Mouse (Mus musculus): Measurements from ENCODE around the gene Cbx8. TPM values are rescaled to one million over a fixed set of nuclear protein-coding genes. Genes with fewer than 3 reads are reported as not detected.

The Cbx8 gene
- polyA plus RNA-seq, 1 experiment: 3.2 TPM

DNA sequence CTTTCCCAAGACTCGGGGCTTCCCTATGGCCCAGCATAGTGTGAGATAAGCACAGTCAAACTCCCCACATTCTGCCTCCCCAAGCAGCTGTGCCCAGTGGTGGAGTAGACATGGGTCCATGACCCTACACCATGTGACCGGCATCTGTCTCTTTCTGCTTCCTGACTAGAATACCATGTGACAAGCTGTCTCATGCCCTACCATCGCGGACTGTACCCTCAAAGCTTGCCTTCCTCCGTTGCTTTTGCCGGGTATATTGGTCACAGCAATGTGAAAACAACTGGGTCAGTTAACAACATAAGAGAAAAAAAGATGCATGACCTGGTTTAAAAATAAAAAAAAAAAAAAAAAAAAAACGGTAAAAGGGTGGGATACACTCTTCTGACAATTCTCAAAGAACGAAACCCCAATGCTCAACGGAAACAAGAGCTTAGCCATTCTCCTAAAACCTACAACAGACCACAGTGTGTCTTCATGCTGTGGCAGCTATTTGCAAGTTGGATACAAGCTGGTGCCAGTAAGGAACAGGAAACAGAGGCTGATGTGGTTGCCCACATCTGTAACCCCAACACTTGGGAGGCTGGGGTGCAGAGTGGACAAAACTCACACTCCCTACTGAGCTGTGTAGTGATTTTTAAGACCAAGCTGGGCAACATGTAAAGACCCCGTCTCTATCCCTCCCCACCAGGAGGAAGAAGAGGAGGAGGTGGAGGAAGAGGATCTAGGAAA is 35.1 kb downstream of the Cbx8 start:
- WGBS: 87% methylated on average over 10 of the region's 10 CpGs
- DNase-seq (ENCODE audit: low read depth, low spot score): no peak

DNA sequence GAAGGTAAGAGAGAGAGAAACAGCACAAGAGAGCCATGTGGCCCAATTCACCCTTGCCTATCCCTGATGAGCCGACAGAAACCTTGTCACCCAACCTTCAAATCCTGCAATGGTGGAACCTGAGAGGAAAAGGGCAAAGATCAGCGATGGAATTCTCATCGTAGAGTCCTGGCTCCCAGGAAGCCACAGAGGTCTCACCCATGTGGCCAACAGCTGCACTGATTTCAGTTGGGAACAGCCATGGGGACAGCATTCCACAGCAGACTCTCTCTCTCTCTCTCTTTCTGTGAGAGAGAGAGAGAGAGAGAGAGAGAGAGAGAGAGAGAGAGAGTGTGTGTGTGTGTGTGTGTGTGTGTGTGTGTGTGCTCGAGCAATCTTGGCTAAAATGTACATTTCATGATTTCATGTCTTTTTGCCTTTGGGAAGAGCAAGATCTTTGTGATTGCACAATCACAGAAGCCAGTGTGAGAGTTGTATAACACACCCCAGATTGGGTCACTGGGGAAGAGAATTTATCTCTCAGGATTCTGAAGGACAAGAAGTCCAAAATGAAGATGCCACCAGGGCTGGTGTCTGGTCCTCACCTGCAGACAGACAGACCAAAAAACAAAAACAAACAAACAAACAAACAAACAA is 39.2 kb downstream of the Cbx8 start:
- DNase-seq (ENCODE audit: low read depth, low spot score): no peak
- 55% methylated on average over 4 of the region's 4 CpGs for WGBS

DNA sequence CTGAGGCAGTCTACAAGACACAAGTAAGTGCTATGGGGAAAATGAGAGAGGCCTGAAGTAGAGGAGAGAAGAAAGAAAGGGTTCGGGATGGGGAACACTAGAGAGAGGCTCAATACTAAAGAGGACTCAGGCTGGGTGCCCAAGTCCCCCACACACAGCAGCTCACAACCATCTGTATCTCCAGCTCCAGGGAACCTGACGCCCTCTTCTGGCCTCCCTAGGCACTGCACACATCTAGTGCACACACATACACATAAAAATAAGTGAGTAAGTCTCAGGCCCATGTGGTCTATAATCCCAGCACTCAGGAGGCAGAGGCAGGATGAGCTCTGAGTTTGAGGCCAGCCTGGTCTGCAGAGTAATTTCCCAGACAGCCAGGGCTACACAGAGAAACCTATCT is 39.9 kb downstream of the Cbx8 start:
- WGBS: 66% methylated on average over 2 of the region's 2 CpGs
- no peak for DNase-seq (ENCODE audit: low read depth, low spot score)

DNA sequence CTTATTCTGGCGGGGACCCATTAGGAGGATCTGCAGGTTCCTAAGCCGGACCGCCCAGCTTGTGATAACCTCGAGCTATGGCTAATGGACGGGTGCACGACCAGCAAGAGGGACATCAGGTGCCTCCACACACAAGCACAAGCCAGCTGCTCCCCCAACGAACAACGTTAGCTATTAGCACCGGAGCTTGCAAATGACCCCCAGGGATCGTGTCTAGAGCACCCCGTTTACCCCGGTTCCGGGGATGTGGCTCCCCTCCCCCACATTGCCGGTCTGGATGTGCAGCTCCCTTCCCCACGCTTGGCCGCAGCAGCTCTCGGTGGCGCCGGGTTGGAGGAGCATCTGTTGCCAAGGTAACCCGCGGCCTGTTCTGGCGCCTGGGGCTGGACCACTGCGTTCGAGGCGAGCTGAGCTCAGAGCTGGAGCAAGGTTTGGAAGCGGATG is 41.4 kb downstream of the Cbx8 start:
- WGBS: 11% methylated on average over 26 of the region's 26 CpGs
- no peak for DNase-seq (ENCODE audit: low read depth, low spot score)

DNA sequence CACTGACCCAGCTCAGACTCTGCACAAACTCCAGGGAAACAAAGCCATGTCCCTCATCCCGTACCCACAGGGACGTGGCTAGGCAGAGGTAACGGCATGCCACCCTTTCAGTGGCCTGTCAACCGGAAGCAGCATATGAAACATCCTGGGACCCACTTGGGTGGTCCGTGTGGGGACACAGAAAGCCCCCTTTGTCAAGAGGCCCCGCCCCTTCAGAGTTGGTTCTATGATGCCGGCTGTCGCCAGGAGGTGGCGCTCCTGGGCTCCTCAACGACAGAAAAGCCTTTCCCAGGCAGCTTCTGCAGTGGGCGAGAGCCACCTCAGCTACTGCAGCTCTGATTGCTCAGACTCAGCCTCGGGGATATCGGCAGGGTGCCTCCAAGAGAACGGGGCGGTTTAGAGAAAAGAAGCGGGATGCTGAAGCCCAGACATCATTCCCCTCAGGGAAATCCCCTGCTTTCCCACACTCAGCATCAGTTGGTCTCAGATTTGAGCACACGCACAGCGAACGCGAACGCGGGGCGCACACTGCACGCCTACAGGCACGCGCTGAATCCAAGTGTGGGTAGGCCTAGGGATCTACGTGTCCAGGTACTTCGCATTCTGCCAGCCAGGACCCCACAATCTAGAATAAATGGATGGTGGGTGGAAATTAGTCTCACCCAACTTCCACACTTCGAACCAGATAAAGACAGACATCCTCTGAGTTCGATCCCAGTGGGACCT is 42.1 kb downstream of the Cbx8 start:
- WGBS: 14% methylated on average over 30 of the region's 30 CpGs
- DNase-seq (ENCODE audit: low read depth, low spot score): no peak

DNA sequence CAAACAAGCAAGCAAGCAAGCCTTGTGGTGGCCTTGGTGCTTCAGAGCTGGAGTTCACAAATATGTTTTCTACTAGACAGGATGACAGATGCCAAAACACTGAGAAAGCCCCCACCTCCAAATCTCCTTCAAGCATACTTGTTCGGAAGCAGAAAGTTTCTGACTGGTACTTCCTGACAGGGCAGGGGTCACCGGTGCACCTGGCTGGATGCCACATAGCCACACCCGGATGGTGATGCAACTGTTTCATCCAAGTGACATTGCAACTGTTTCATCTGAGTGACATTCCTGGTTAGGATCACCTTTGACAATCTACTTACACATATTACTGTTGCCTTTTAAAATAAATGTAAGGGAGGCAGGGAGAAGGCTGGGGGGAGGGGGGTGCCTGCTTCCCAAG is 43.6 kb downstream of the Cbx8 start:
- no peak for DNase-seq (ENCODE audit: low read depth, low spot score)
- WGBS: 17% methylated on average over 3 of the region's 3 CpGs

DNA sequence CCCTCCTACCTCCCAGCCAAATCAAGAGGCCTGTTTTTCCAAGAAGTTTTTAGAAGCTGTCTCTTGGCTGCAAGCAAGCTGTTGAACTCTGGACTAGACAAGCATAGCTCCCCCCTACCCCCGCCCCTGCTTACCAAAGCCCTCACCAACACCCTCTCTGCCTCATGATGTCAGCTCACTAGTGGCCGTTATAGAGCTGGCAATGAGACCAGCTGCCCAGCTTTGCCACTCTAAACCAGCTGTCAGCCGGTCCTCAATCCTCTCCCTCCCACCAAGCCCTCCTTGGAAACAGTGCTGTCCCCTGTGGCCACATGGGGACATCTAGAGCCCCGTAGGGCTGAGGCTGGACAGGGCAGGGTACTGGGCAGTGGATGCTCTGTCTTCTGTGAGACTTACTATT is 45.3 kb downstream of the Cbx8 start:
- DNase-seq (ENCODE audit: low read depth, low spot score): no peak
- WGBS: 22% methylated on average over 4 of the region's 4 CpGs

DNA sequence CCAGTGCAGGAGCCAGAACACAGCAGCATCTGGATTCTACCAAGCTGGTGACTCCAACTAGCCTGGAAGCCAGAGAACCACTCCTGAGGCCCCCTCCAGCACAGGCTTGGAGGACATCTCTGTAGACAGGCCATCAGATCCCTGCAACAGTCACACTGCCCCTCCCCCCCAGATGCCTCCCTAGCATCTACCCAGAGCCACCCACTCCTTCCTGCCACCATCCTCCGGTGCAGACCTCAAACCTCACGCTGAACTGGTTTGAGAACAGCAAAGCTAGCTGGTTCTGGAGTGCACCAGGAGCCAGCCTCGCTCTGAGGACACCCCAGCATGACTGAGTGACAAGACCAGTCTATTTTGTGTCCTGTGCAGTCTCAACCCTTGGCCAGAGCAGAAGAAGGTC is 48.0 kb downstream of the Cbx8 start:
- WGBS: 33% methylated on average over 3 of the region's 3 CpGs
- DNase-seq (ENCODE audit: low read depth, low spot score): no peak

DNA sequence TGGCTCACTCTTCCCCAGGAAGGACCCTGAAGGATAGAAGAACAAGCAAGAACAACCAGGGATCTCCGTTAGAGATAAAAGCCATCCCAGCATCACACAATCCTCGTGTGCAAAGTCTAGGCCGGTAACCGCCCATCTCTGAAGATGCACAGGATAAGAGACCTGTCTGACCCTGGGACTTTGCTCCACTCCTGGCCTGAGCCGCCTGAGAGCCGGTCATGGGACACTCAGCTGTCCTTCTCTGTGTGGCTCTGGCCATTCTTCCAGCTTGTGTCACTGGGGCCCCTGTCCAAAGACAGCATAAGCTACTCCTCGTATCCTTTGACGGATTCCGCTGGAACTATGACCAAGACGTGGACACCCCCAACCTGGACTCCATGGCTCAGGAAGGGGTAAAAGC is 52.8 kb downstream of the Cbx8 start, which contains the start of gene Enpp7:
Enpp7 (plus strand) TSS at position 190 of the 400 bp plus-strand sequence.
- no peak for DNase-seq (ENCODE audit: low read depth, low spot score)
- 79% methylated on average over 10 of the region's 10 CpGs for WGBS

Other genes with a start within 250 kb of the Cbx8 start
- gene Rbfox3, start 129.4 kb downstream of the Cbx8 start, polyA plus RNA-seq (2012; rRNA removed): 0.10 and 0.11 TPM in 2 replicates
- 174 and 2,153 TPM in 2 replicates for gene Enpp7, start 52.8 kb downstream of the Cbx8 start, polyA plus RNA-seq (2012; rRNA removed)
- gene Cbx2, start 18.0 kb downstream of the Cbx8 start, polyA plus RNA-seq (2012; rRNA removed): 3.5 and 5.1 TPM in 2 replicates
- 4.4 and 5.5 TPM in 2 replicates for gene Cbx4, start 45.3 kb upstream of the Cbx8 start, polyA plus RNA-seq (2012; rRNA removed)
- gene Tbc1d16, start 187.5 kb upstream of the Cbx8 start, polyA plus RNA-seq (2012; rRNA removed): 4.0 and 4.4 TPM in 2 replicates
- gene Ccdc40, start 187.6 kb upstream of the Cbx8 start, polyA plus RNA-seq (2012; rRNA removed): 0.25 and 0.26 TPM in 2 replicates
- gene Gaa, start 226.9 kb upstream of the Cbx8 start, polyA plus RNA-seq (2012; rRNA removed): 33.2 and 42.2 TPM in 2 replicates

Measured in large intestine, adult 2 months (tissue).